Mouse (Mus musculus) gastrocnemius, adult 18-20 months (tissue): ENCODE data around the gene Eef1a2. TPM values are rescaled to one million over a fixed set of nuclear protein-coding genes. Genes with fewer than 3 reads are reported as not detected.

Experiments
- total RNA-seq, 2 experiments: library from RNA; stranded (reverse); gene quantifications; 2 replicates each; pipeline ENCODE4 v1.2.3; 2021

The Eef1a2 gene
- total RNA-seq, 2 experiments from 2014 or later: 2,039 to 2,096 TPM

Other genes starting within 250 kb of the Eef1a2 start
- 10 to 100 TPM; 39.9 to 41.6 TPM for gene Ythdf1, start 236.1 kb downstream of the Eef1a2 start, total RNA-seq
- gene Birc7, start 228.0 kb downstream of the Eef1a2 start, total RNA-seq: not detected
- gene Nkain4, start 202.3 kb downstream of the Eef1a2 start, total RNA-seq: under 1 TPM in 1 of 2 experiments, not detected in 1; 0.66 TPM
- 10 to 100 TPM; 29.1 to 29.4 TPM for gene Arfgap1, start 189.8 kb downstream of the Eef1a2 start, total RNA-seq
- gene Col20a1, start 170.5 kb downstream of the Eef1a2 start, total RNA-seq: 1 to 10 TPM; 1.6 to 1.9 TPM
- under 1 TPM in 1 of 2 experiments, not detected in 1; 0.09 TPM for gene Chrna4, start 113.5 kb downstream of the Eef1a2 start, total RNA-seq
- gene Kcnq2, start 21.7 kb downstream of the Eef1a2 start, total RNA-seq: under 1 TPM in 1 of 2 experiments, not detected in 1; 0.18 TPM
- gene Ppdpf, start 30.2 kb upstream of the Eef1a2 start, total RNA-seq: 10 to 100 TPM; 41.7 to 44.5 TPM
- gene Ptk6, start 45.8 kb upstream of the Eef1a2 start, total RNA-seq: not detected
- under 1 TPM; 0.19 to 0.21 TPM for gene Srms, start 56.2 kb upstream of the Eef1a2 start, total RNA-seq
- gene Fndc11, start 63.0 kb upstream of the Eef1a2 start, total RNA-seq: not detected
- gene Helz2, start 85.0 kb upstream of the Eef1a2 start, total RNA-seq: 1 to 10 TPM; 2.6 to 3.1 TPM
- gene Gmeb2, start 131.0 kb upstream of the Eef1a2 start, total RNA-seq: 1 to 10 TPM; 7.2 to 8.7 TPM
- not detected for gene Stmn3, start 157.5 kb upstream of the Eef1a2 start, total RNA-seq
- 10 to 100 TPM in 1 of 2 experiments, 1 to 10 TPM in 1; 7.3 to 10.8 TPM for gene Rtel1, start 162.7 kb upstream of the Eef1a2 start, total RNA-seq
- 10 to 100 TPM; 11.7 to 12.4 TPM for gene Zgpat, start 207.9 kb upstream of the Eef1a2 start, total RNA-seq
- 10 to 100 TPM; 23.0 to 26.5 TPM for gene Arfrp1, start 208.4 kb upstream of the Eef1a2 start, total RNA-seq
- 1 to 10 TPM; 3.8 to 4.5 TPM for gene Lime1, start 223.1 kb upstream of the Eef1a2 start, total RNA-seq